Mouse (Mus musculus) CH12.LX (cell line): Measurements from ENCODE around the gene Matn4. TPM values are rescaled to one million over a fixed set of nuclear protein-coding genes. Genes with fewer than 3 reads are reported as not detected.

Experiments
- DNase-seq: peaks from one replicate; pipeline ENCODE4 v3.0.0-alpha.2; 2013; ENCODE audit errors: extremely low read depth
- H3K27ac ChIP-seq: 2 replicates; pipeline ENCODE4 v1.5.1; 2012; ENCODE audit warnings: low read depth, mild to moderate bottlenecking, control low read depth, moderate library complexity; ENCODE audit not compliant: insufficient read depth
- H3K27me3 ChIP-seq: replicated peaks from 2 replicates; pipeline ENCODE3; 2012; ENCODE audit warnings: inconsistent platforms
- H3K36me3 ChIP-seq, 2 experiments: replicated peaks in 1 of 2; 2 replicates each; pipeline versions ENCODE3 to v1.6.1; 2012; ENCODE audit warnings: inconsistent platforms in 1 of 2, low read length in 1 of 2, mild to moderate bottlenecking in 1 of 2, mixed read lengths in 1 of 2, moderate library complexity in 1 of 2; ENCODE audit not compliant: control insufficient read depth in 1 of 2, insufficient read depth in 1 of 2
- H3K4me1 ChIP-seq, 2 experiments: 2 replicates each; pipeline ENCODE4 v1.6.1; 2012; ENCODE audit warnings: inconsistent platforms in 1 of 2, moderate library complexity in 1 of 2; ENCODE audit not compliant: insufficient read depth in 2 of 2, control insufficient read depth in 1 of 2
- H3K4me2 ChIP-seq: 2 replicates; pipeline ENCODE4 v1.6.1; 2012; ENCODE audit warnings: low read depth, mild to moderate bottlenecking, control low read depth; ENCODE audit not compliant: poor library complexity, insufficient read depth, severe bottlenecking
- H3K4me3 ChIP-seq, 3 experiments: fragments of 150-350 bp in 1 of 3; sonication (generic) in 1 of 3; replicated peaks in 1 of 3; 2 replicates each; pipeline versions ENCODE3 to v1.5.1; 2011 to 2012; ENCODE audit warnings: low read depth in 2 of 3, low read length in 2 of 3, mild to moderate bottlenecking in 2 of 3, moderate library complexity in 2 of 3, control low read depth in 1 of 3, improper control_type of control experiment in 1 of 3, inconsistent platforms in 1 of 3, mixed read lengths in 1 of 3; ENCODE audit not compliant: poor library complexity in 1 of 3
- H3K79me2 ChIP-seq: replicated peaks from 2 replicates; pipeline ENCODE4 v1.6.1; 2012; ENCODE audit warnings: mild to moderate bottlenecking, moderate library complexity; ENCODE audit not compliant: control insufficient read depth, poor library complexity, insufficient read depth, severe bottlenecking; ENCODE audit errors: extremely low read depth
- H3K9ac ChIP-seq: 2 replicates; pipeline ENCODE4 v1.6.1; 2012; ENCODE audit warnings: low read depth, mild to moderate bottlenecking, control low read depth, moderate library complexity; ENCODE audit not compliant: insufficient read depth
- H3K9me3 ChIP-seq: replicated peaks from 2 replicates; pipeline ENCODE3; 2012; ENCODE audit warnings: low read length, inconsistent platforms, mixed read lengths
- BHLHE40 ChIP-seq: IDR thresholded peaks from 2 replicates; pipeline ENCODE4 v1.6.1; 2011; ENCODE audit warnings: mild to moderate bottlenecking, low read depth, low read length, improper control_type of control experiment
- CHD1 ChIP-seq: IDR thresholded peaks from 2 replicates; pipeline ENCODE4 v1.6.1; 2012; ENCODE audit warnings: low read depth, low read length, improper control_type of control experiment, inconsistent platforms
- CTCF ChIP-seq, 2 experiments: IDR thresholded peaks in 1 of 2; conservative IDR thresholded peaks in 1 of 2; 2 replicates each; pipeline ENCODE4 v1.5.1; 2011 to 2012; ENCODE audit warnings: low read depth in 2 of 2, low read length in 2 of 2, improper control_type of control experiment in 1 of 2, inconsistent platforms in 1 of 2, mild to moderate bottlenecking in 1 of 2, moderate library complexity in 1 of 2
- IRF4 ChIP-seq: IDR thresholded peaks from 2 replicates; pipeline ENCODE4 v1.6.1; 2014; ENCODE audit warnings: low read depth, mild to moderate bottlenecking, inconsistent platforms, low read length, improper control_type of control experiment
- KAT2A ChIP-seq: IDR thresholded peaks from 2 replicates; pipeline ENCODE4 v1.6.1; 2012; ENCODE audit warnings: low read length, improper control_type of control experiment, inconsistent platforms; ENCODE audit not compliant: insufficient replicate concordance
- MAX ChIP-seq: IDR thresholded peaks from 2 replicates; pipeline ENCODE4 v1.6.1; 2011; ENCODE audit warnings: low read length, improper control_type of control experiment
- NELFE ChIP-seq: IDR thresholded peaks from 2 replicates; pipeline ENCODE4 v1.6.1; 2011; ENCODE audit warnings: low read depth, low read length, improper control_type of control experiment
- PAX5 ChIP-seq: IDR thresholded peaks from 2 replicates; pipeline ENCODE4 v1.6.1; 2012; ENCODE audit warnings: low read length, inconsistent platforms, mixed read lengths
- POLR2A ChIP-seq: IDR thresholded peaks from 2 replicates; pipeline ENCODE4 v1.6.1; 2011; ENCODE audit warnings: low read depth, mild to moderate bottlenecking, improper control_type of control experiment, low read length
- POLR2AphosphoS2 ChIP-seq: IDR thresholded peaks from 2 replicates; pipeline ENCODE4 v1.6.1; 2011; ENCODE audit warnings: low read depth, low read length, improper control_type of control experiment
- RAD21 ChIP-seq: IDR thresholded peaks from 2 replicates; pipeline ENCODE4 v1.6.1; 2011; ENCODE audit warnings: low read depth, mild to moderate bottlenecking, low read length, improper control_type of control experiment, moderate library complexity
- SIN3A ChIP-seq: IDR thresholded peaks from 2 replicates; pipeline ENCODE4 v1.6.1; 2012; ENCODE audit warnings: low read length, improper control_type of control experiment, inconsistent platforms
- SMC3 ChIP-seq: IDR thresholded peaks from 2 replicates; pipeline ENCODE4 v1.6.1; 2011; ENCODE audit warnings: low read depth, low read length, improper control_type of control experiment
- TBP ChIP-seq: conservative IDR thresholded peaks from 2 replicates; pipeline ENCODE4 v1.6.1; 2011; ENCODE audit warnings: low read depth, low read length, improper control_type of control experiment
- USF1 ChIP-seq: IDR thresholded peaks from 2 replicates; pipeline ENCODE4 v1.6.1; 2014; ENCODE audit warnings: low read depth, mild to moderate bottlenecking, inconsistent platforms, low read length, improper control_type of control experiment
- dilution Hi-C: fragments of 300-500 bp; cut with MboI; formaldehyde crosslinking; loops from 2 replicates; pipeline ENCODE4 v1.14.3; 2020; ENCODE audit warnings: low sequenced_read_pairs; ENCODE audit not compliant: extremely low pct_unique_long_range_greater_than_20kb, extremely low pct_ligation_motif_present
- in situ Hi-C: fragments of 300-500 bp; cut with MboI; formaldehyde crosslinking; loops from 3 replicates; pipeline ENCODE4 v1.14.3; 2019; ENCODE audit warnings: low sequenced_read_pairs, low pct_ligation_motif_present, low pct_unique_long_range_greater_than_20kb, mixed read lengths
- polyA plus RNA-seq: library from polyadenylated mRNA; unstranded; fragments of >175 nt; gene quantifications from 2 replicates; pipeline ENCODE4 v1.2.1, GENCODE M21; 2012; ENCODE audit warnings: low read depth; ENCODE audit not compliant: insufficient read length
- total RNA-seq, 2 experiments: library from RNA; depleted of rRNA; stranded (reverse); fragments of 300-350 nt in 1 of 2; fragments of >200 nt in 1 of 2; gene quantifications; 2 replicates each; pipeline ENCODE4 v1.2.3; 2012 to 2014

Gene Matn4
- total and polyA plus RNA-seq, 3 experiments = not detected

GRCm38 (mm10) chr2:164414581-164414980 is 9.6 kb upstream of the Matn4 start:
- in situ Hi-C loops = loop anchor here (25.0 kb wide), 1 partner anchor 323 kb away; the partner anchor contains the start of genes Dnttip1 and Wfdc3
- H3K4me2 ChIP-seq = no peak overlapping the region
- no peak overlapping the region for H3K4me3 ChIP-seq
- no peaks in the 10 kb centered on the region for H3K36me3 ChIP-seq
- H3K27me3 ChIP-seq = peaks cover 21% of the 10 kb centered on the region
- H3K4me1 ChIP-seq = peaks cover 6 to 23% of the 10 kb centered on the region in 2 experiments; a peak in 2 of 4 replicates
- no peak overlapping the region for H3K9ac ChIP-seq
- DNase-seq = no peak
- H3K79me2 ChIP-seq = no peaks in the 10 kb centered on the region
- no peak for TF ChIP-seq CHD1
- TF ChIP-seq PAX5 = no peak
- TF ChIP-seq TBP = no peak
- TF ChIP-seq USF1 = no peak
- no peak for TF ChIP-seq POLR2A
- no peak overlapping the region for H3K27ac ChIP-seq
- peaks cover 15% of the 10 kb centered on the region for H3K9me3 ChIP-seq
- dilution Hi-C loops = no loop called here

GRCm38 (mm10) chr2:164414167-164414566 is 9.2 kb upstream of the Matn4 start:
- Histone ChIP-seq H3K9me3 (peaks cover 15% of the 10 kb centered on the region), H3K9ac (no peak overlapping the region), H3K79me2 (no peaks in the 10 kb centered on the region), H3K36me3 (no peaks in the 10 kb centered on the region), H3K4me3 (no peak overlapping the region), H3K4me2 (no peak overlapping the region), H3K27ac (no peak overlapping the region), H3K4me1 (peaks cover 6 to 23% of the 10 kb centered on the region in 2 experiments; a peak in 2 of 4 replicates), H3K27me3 (peaks cover 25% of the 10 kb centered on the region)
- no peak for TF ChIP-seq SIN3A
- no peak for TF ChIP-seq POLR2A
- TF ChIP-seq USF1 = no peak
- TF ChIP-seq CHD1 = no peak
- no peak for TF ChIP-seq MAX
- no peak for TF ChIP-seq POLR2AphosphoS2
- dilution Hi-C loops = no loop called here
- in situ Hi-C loops = loop anchor here (25.0 kb wide), 1 partner anchor 323 kb away; the partner anchor contains the start of genes Dnttip1 and Wfdc3
- no peak for DNase-seq

GRCm38 (mm10) chr2:164407708-164408107 is 2.7 kb upstream of the Matn4 start:
- Histone ChIP-seq H3K9ac (no peak overlapping the region), H3K4me3 (no peak overlapping the region), H3K4me2 (no peak overlapping the region)
- dilution Hi-C loops = no loop called here
- TF ChIP-seq RAD21 (peak; percentile 77), KAT2A (no peak), IRF4 (peak; percentile 28; the same call in 1 of the 2 replicates), SMC3 (peak; percentile 68), CTCF (conservative IDR thresholded peaks at IDR 0.05 in 1 of 2, IDR thresholded peaks at IDR 0.05 in 1 of 2; ENCODE audit: low read depth in 2 of 2, low read length in 2 of 2) (peak; percentile 42 to 88), NELFE (peak; percentile 37; the same call in 1 of the 2 replicates), BHLHE40 (no peak)
- TF ChIP-seq, all 38 proteins: peak for 5
- Histone ChIP-seq H3K79me2 (no peaks in the 10 kb centered on the region), H3K27me3 (peaks cover 81% of the 10 kb centered on the region), H3K4me1 (peaks cover 5 to 17% of the 10 kb centered on the region in 2 experiments; a peak in 3 of 4 replicates), H3K36me3 (no peaks in the 10 kb centered on the region), H3K9me3 (no peaks in the 10 kb centered on the region), H3K27ac (no peak overlapping the region)
- DNase-seq = peak; percentile 50
- in situ Hi-C loops = loop anchor here (5.0 to 25.0 kb wide), 2 partner anchors 110 to 330 kb away; partner anchors contain the start of genes Dnttip1 and Wfdc3
